Mouse (Mus musculus): ENCODE data around the gene Lipm. TPM values are rescaled to one million over a fixed set of nuclear protein-coding genes. Genes with fewer than 3 reads are reported as not detected.

The Lipm gene
- polyA plus RNA-seq, 1 experiment: not detected

GRCm38 (mm10) chr19:34120107-34120731 lies 19.5 kb downstream of the Lipm start:
- WGBS: 38% methylated on average over 3 of the region's 3 CpGs
- Histone ChIP-seq H3K27ac (ENCODE audit: insufficient read depth, low read length) (no peak overlapping the region), H3K27me3 (ENCODE audit: control insufficient read depth, insufficient read depth, low read length) (no peaks in the 10 kb centered on the region), H3K4me3 (ENCODE audit: extremely low read depth, insufficient read depth, insufficient read length) (no peak overlapping the region), H3K36me3 (ENCODE audit: control insufficient read depth, insufficient read depth, low read length) (no peaks in the 10 kb centered on the region), H3K4me1 (ENCODE audit: control insufficient read depth, insufficient read depth, insufficient read length) (no peaks in the 10 kb centered on the region)
- no peak for TF ChIP-seq CTCF (IDR thresholded peaks at IDR 0.05; ENCODE audit: extremely low read depth, insufficient read depth, insufficient read length, insufficient replicate concordance)
- TF ChIP-seq POLR2A (IDR thresholded peaks at IDR 0.05; ENCODE audit: low read depth, low read length): no peak
- no peak for DNase-seq (ENCODE audit: low read depth in 1 of 2, low spot score in 2 of 2)

DNA sequence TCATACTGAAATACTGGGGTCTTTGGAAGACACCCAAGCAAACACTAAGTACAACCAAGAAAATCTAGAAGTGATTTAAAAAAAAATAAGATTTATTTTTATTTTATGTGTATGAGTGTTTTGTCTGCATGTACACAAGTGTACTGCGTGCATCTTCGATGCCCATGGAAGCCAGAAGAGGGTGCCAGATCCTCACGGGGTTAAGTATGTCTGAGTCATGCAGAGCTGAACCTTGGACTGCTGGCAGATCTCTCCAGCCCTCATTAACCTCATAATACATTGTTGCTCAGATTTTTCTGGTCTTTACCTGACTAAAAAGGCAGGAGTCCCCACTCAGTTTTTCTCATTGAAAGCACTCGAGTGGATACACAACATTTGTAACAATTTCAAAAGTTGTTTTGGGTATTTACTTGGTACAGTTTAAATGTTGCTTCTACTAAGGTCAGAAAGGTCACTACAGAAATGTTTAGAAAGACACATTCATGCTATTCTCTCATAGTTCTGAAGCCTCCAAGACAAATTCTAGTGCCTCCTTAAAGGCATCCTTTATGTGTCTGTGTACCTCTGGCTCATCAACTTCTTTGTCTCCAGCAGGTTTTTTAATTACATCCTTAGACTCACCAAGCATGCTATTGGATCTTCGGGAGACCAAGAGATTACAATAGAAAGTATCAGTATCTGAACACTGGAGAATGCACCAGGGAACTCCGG lies 38.1 kb downstream of the Lipm start:
- DNase-seq (ENCODE audit: low read depth in 1 of 2, low spot score in 2 of 2): no peak
- Histone ChIP-seq H3K4me1 (ENCODE audit: control insufficient read depth, insufficient read depth, insufficient read length) (no peaks in the 10 kb centered on the region), H3K4me3 (ENCODE audit: extremely low read depth, insufficient read depth, insufficient read length) (no peak overlapping the region), H3K27me3 (ENCODE audit: control insufficient read depth, insufficient read depth, low read length) (no peaks in the 10 kb centered on the region), H3K27ac (ENCODE audit: insufficient read depth, low read length) (no peak overlapping the region), H3K36me3 (ENCODE audit: control insufficient read depth, insufficient read depth, low read length) (no peaks in the 10 kb centered on the region)
- WGBS: 85% methylated on average over 6 of the region's 6 CpGs
- no peak for TF ChIP-seq POLR2A (IDR thresholded peaks at IDR 0.05; ENCODE audit: low read depth, low read length)
- TF ChIP-seq CTCF (IDR thresholded peaks at IDR 0.05; ENCODE audit: extremely low read depth, insufficient read depth, insufficient read length, insufficient replicate concordance): no peak

- Histone ChIP-seq H3K4me3 (ENCODE audit: extremely low read depth, insufficient read depth, insufficient read length) (no peak overlapping the region), H3K27me3 (ENCODE audit: control insufficient read depth, insufficient read depth, low read length) (no peaks in the 10 kb centered on the region), H3K36me3 (ENCODE audit: control insufficient read depth, insufficient read depth, low read length) (no peaks in the 10 kb centered on the region), H3K27ac (ENCODE audit: insufficient read depth, low read length) (no peak overlapping the region), H3K4me1 (ENCODE audit: control insufficient read depth, insufficient read depth, insufficient read length) (no peaks in the 10 kb centered on the region)
- 82% methylated on average over 3 of the region's 3 CpGs for WGBS
- no peak for DNase-seq (ENCODE audit: low read depth in 1 of 2, low spot score in 2 of 2)
- no peak for TF ChIP-seq CTCF (IDR thresholded peaks at IDR 0.05; ENCODE audit: extremely low read depth, insufficient read depth, insufficient read length, insufficient replicate concordance)
- no peak for TF ChIP-seq POLR2A (IDR thresholded peaks at IDR 0.05; ENCODE audit: low read depth, low read length)
These were observed 38.8 kb downstream of the Lipm start for GRCm38 (mm10) chr19:34139431-34140046.

- H3K36me3 ChIP-seq (ENCODE audit: control insufficient read depth, insufficient read depth, low read length): no peaks in the 10 kb centered on the region
- H3K27ac ChIP-seq (ENCODE audit: insufficient read depth, low read length): no peak overlapping the region
- WGBS: 38% methylated on average over 4 of the region's 4 CpGs
- DNase-seq (ENCODE audit: low read depth in 1 of 2, low spot score in 2 of 2): no peak
- H3K4me3 ChIP-seq (ENCODE audit: extremely low read depth, insufficient read depth, insufficient read length): no peak overlapping the region
- H3K27me3 ChIP-seq (ENCODE audit: control insufficient read depth, insufficient read depth, low read length): no peaks in the 10 kb centered on the region
- TF ChIP-seq POLR2A (IDR thresholded peaks at IDR 0.05; ENCODE audit: low read depth, low read length): no peak
- no peak for TF ChIP-seq CTCF (IDR thresholded peaks at IDR 0.05; ENCODE audit: extremely low read depth, insufficient read depth, insufficient read length, insufficient replicate concordance)
- no peaks in the 10 kb centered on the region for H3K4me1 ChIP-seq (ENCODE audit: control insufficient read depth, insufficient read depth, insufficient read length)
These were observed 47.7 kb downstream of the Lipm start for GRCm38 (mm10) chr19:34148421-34148820.

GRCm38 (mm10) chr19:34151909-34152308 lies 51.2 kb downstream of the Lipm start:
- H3K27ac ChIP-seq (ENCODE audit: insufficient read depth, low read length): no peak overlapping the region
- TF ChIP-seq POLR2A (IDR thresholded peaks at IDR 0.05; ENCODE audit: low read depth, low read length) (no peak), CTCF (IDR thresholded peaks at IDR 0.05; ENCODE audit: extremely low read depth, insufficient read depth, insufficient read length, insufficient replicate concordance) (peak; percentile 61; the same call in 1 of the 2 replicates)
- H3K27me3 ChIP-seq (ENCODE audit: control insufficient read depth, insufficient read depth, low read length): no peaks in the 10 kb centered on the region
- H3K36me3 ChIP-seq (ENCODE audit: control insufficient read depth, insufficient read depth, low read length): no peaks in the 10 kb centered on the region
- H3K4me1 ChIP-seq (ENCODE audit: control insufficient read depth, insufficient read depth, insufficient read length): no peaks in the 10 kb centered on the region
- H3K4me3 ChIP-seq (ENCODE audit: extremely low read depth, insufficient read depth, insufficient read length): no peak overlapping the region
- DNase-seq (ENCODE audit: low read depth in 1 of 2, low spot score in 2 of 2): peak in 1 of 2 experiments; percentile 38
- WGBS: 70% methylated on average over 1 of the region's 1 CpGs

GRCm38 (mm10) chr19:34153263-34154144 lies 52.8 kb downstream of the Lipm start:
- Histone ChIP-seq H3K4me1 (ENCODE audit: control insufficient read depth, insufficient read depth, insufficient read length) (no peaks in the 10 kb centered on the region), H3K27ac (ENCODE audit: insufficient read depth, low read length) (no peak overlapping the region), H3K36me3 (ENCODE audit: control insufficient read depth, insufficient read depth, low read length) (no peaks in the 10 kb centered on the region), H3K27me3 (ENCODE audit: control insufficient read depth, insufficient read depth, low read length) (no peaks in the 10 kb centered on the region), H3K4me3 (ENCODE audit: extremely low read depth, insufficient read depth, insufficient read length) (no peak overlapping the region)
- WGBS: 80% methylated on average over 6 of the region's 6 CpGs
- TF ChIP-seq CTCF (IDR thresholded peaks at IDR 0.05; ENCODE audit: extremely low read depth, insufficient read depth, insufficient read length, insufficient replicate concordance) (no peak), POLR2A (IDR thresholded peaks at IDR 0.05; ENCODE audit: low read depth, low read length) (no peak)
- DNase-seq (ENCODE audit: low read depth in 1 of 2, low spot score in 2 of 2): no peak

Measured in spleen, adult 2 months (tissue).